Mouse (Mus musculus) gastrocnemius, adult 2 months (tissue): ENCODE measurements at regions not wholly inside any gene's neighbourhood (a gene's known extent, or its start where the extent isn't known, plus 50 kb on each side); places are given as distances from the start of the nearest gene placed in this dataset.
A peak's percentile ranks its signal among the peaks of the same experiment; 100 is the strongest.

Experiments used
- DNase-seq: peaks from one replicate; pipeline ENCODE4 v3.0.0; 2022
- H3K27ac ChIP-seq: fragments of 200-600 bp; 2 replicates; pipeline ENCODE4 v1.8.1; 2022; ENCODE audit warnings: mild to moderate bottlenecking
- H3K4me3 ChIP-seq: fragments of 200-600 bp; 2 replicates; pipeline ENCODE4 v1.8.1; 2022; ENCODE audit warnings: mild to moderate bottlenecking, moderate library complexity
- CTCF ChIP-seq: fragments of 200-600 bp; IDR thresholded peaks from 2 replicates; pipeline ENCODE4 v1.8.1; 2022; ENCODE audit warnings: antibody characterized with exemption, mild to moderate bottlenecking, moderate library complexity
- intact Hi-C: fragments of 180-260 bp; cut with DNase I; formaldehyde crosslinking; loops from one replicate; pipeline ENCODE4 v1.15.1; 2025

GRCm38 (mm10) chr13:80962789-80963590 lies 79.8 kb downstream of the Arrdc3 start:
- peak overlapping the region; percentile 71 for H3K4me3 ChIP-seq
- no peak for TF ChIP-seq CTCF
- peak overlapping the region; percentile 93 for H3K27ac ChIP-seq
- intact Hi-C loops, result loop anchor here (2.0 to 5.0 kb wide), 2 partner anchors 78 to 144 kb away; no protein-coding TSS in a partner anchor
- DNase-seq, result peak; percentile 93

GRCm38 (mm10) chr13:80963591-80963940 lies 80.4 kb downstream of the Arrdc3 start:
- intact Hi-C loops, result loop anchor here (2.0 to 5.0 kb wide), 2 partner anchors 79 to 144 kb away; no protein-coding TSS in a partner anchor
- H3K4me3 ChIP-seq, result peak overlapping the region; percentile 71

GRCm38 (mm10) chr13:80971664-80972063 lies 88.5 kb downstream of the Arrdc3 start:
- no peak for DNase-seq
- H3K4me3 ChIP-seq, result no peak overlapping the region
- intact Hi-C loops, result no loop called here
- no peak for TF ChIP-seq CTCF
- H3K27ac ChIP-seq, result peak overlapping the region; percentile 80

More at GRCm38 (mm10) chr13:80963591-80963940, 80.4 kb downstream of the Arrdc3 start:
- peak overlapping the region; percentile 93 for H3K27ac ChIP-seq
- TF ChIP-seq CTCF, result no peak
- no peak for DNase-seq

DNA sequence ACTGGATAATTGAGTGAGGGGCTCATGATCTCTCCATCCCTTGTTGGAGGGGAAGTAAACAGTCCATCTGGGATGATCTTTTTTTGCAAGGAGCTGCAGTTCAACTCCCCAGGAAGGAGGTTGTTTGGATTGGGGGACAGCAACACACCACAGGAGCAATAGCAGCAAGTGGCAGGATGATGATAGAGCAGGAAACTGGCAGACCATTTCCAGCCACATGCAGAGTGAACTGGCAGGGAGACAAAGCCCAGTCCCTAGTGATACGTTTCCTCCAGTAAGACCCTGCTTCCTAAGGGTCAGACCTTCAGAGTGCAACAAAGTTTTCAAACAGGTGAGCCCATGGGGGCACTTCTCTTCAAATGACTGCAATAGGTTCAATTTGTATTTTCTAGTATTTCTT lies 91.2 kb downstream of the Arrdc3 start:
- H3K4me3 ChIP-seq, result no peak overlapping the region
- no peak for DNase-seq
- H3K27ac ChIP-seq, result no peak overlapping the region
- intact Hi-C loops, result no loop called here
- TF ChIP-seq CTCF, result no peak

GRCm38 (mm10) chr13:80977266-80977665 lies 94.1 kb downstream of the Arrdc3 start:
- DNase-seq, result peak; percentile 56
- TF ChIP-seq CTCF, result peak; percentile 20; the same call in 1 of the 2 replicates
- intact Hi-C loops, result loop anchor here (5.0 kb wide), 1 partner anchor 40 kb away; no protein-coding TSS in a partner anchor
- Histone ChIP-seq H3K4me3 (no peak overlapping the region), H3K27ac (peak overlapping the region; percentile 56)

GRCm38 (mm10) chr13:80981201-80981600 lies 98.0 kb downstream of the Arrdc3 start:
- DNase-seq, result no peak
- intact Hi-C loops, result no loop called here
- Histone ChIP-seq H3K27ac (no peak overlapping the region), H3K4me3 (no peak overlapping the region)
- no peak for TF ChIP-seq CTCF

- Histone ChIP-seq H3K4me3 (no peak overlapping the region), H3K27ac (no peak overlapping the region)
- intact Hi-C loops, result no loop called here
- no peak for DNase-seq
- TF ChIP-seq CTCF, result no peak
Observed at GRCm38 (mm10) chr13:80986657-80987056, 103.5 kb downstream of the Arrdc3 start.

DNA sequence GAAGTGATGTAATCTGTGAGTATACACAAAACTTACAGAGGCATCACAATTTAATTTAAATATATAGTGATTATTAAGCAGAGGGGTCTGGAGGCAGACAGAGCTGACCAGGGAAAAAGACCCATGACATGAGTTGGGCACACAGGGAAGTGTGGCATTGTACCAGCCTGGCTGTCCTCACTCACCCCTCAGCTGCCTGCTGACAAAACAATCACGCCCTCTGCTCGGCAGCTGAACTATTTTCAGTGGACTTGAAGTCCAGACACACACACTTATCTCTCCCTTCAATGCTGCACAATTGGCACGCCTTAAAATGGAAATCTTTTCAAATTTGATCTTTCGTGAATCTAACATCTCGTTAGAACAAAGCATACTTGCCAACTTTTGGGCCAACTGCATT lies 106.6 kb downstream of the Arrdc3 start:
- intact Hi-C loops, result no loop called here
- Histone ChIP-seq H3K27ac (peak overlapping the region; percentile 20), H3K4me3 (no peak overlapping the region)
- TF ChIP-seq CTCF, result no peak
- peak; percentile 51 for DNase-seq

GRCm38 (mm10) chr13:80992342-80992741 lies 109.2 kb downstream of the Arrdc3 start:
- TF ChIP-seq CTCF, result no peak
- no peak for DNase-seq
- Histone ChIP-seq H3K27ac (no peak overlapping the region), H3K4me3 (no peak overlapping the region)
- intact Hi-C loops, result no loop called here

- TF ChIP-seq CTCF, result no peak
- intact Hi-C loops, result no loop called here
- Histone ChIP-seq H3K27ac (0 out of 2 replicates have a peak overlapping the region, but pooled peaks have one; percentile 28), H3K4me3 (no peak overlapping the region)
- no peak for DNase-seq
Observed at GRCm38 (mm10) chr13:81008864-81009766, 125.9 kb downstream of the Arrdc3 start.

DNA sequence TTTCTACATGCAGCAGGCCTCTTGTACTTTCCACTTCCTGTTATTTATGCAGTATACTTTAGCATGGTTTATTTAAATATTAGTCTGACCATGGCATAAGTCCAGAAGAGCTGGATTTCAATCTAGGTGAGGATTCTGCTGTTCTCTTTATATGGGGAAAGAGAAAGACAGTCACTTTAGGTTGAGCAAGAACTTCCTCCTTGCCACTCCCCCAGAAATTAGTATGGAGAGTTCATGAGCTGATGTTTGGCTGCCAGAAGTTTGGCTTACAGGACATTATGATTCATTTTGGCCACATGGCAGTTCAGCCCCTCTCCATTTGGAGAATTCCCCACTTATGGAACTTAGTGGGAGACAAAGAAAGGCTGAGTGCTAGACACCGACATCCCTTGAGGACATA lies 130.8 kb downstream of the Arrdc3 start:
- no peak for TF ChIP-seq CTCF
- H3K27ac ChIP-seq, result no peak overlapping the region
- no peak for DNase-seq
- intact Hi-C loops, result no loop called here
- H3K4me3 ChIP-seq, result no peak overlapping the region

GRCm38 (mm10) chr13:81020106-81020747 lies 137.0 kb downstream of the Arrdc3 start:
- no peak for DNase-seq
- no peak overlapping the region for H3K27ac ChIP-seq
- no peak for TF ChIP-seq CTCF
- H3K4me3 ChIP-seq, result no peak overlapping the region
- intact Hi-C loops, result loop anchor here (5.0 kb wide), 1 partner anchor 78 kb away; no protein-coding TSS in a partner anchor
